Mouse (Mus musculus): ENCODE data around the gene Vstm2b.

- no peak for TF ChIP-seq EP300 (IDR thresholded peaks at IDR 0.05; ENCODE audit: insufficient read depth, low read depth, low read length)
- TF ChIP-seq CTCF (IDR thresholded peaks at IDR 0.05; ENCODE audit: low read depth, low read length) = no peak
These were observed 30.3 kb downstream of the Vstm2b start for GRCm38 (mm10) chr7:40928391-40928790.

Measured in ES-Bruce4 (cell line).